Mouse (Mus musculus): ENCODE measurements at regions not wholly inside any gene's neighbourhood (a gene's known extent, or its start where the extent isn't known, plus 50 kb on each side); places are given as distances from the start of the nearest gene placed in this dataset.
A peak's percentile ranks its signal among the peaks of the same experiment; 100 is the strongest.

- no peaks in the 10 kb centered on the region for H3K27me3 ChIP-seq
- H3K9me3 ChIP-seq = no peaks in the 10 kb centered on the region
- no peaks in the 10 kb centered on the region for H3K4me1 ChIP-seq
- no peak overlapping the region for H3K4me3 ChIP-seq
- H3K27ac ChIP-seq = no peak overlapping the region
- no peak overlapping the region for H3K9ac ChIP-seq
- H3K36me3 ChIP-seq = no peaks in the 10 kb centered on the region
- no peak for ATAC-seq (ENCODE audit: insufficient number of reproducible peaks, insufficient read depth, low FRiP score, low TSS enrichment, low read depth)
- no peak overlapping the region for H3K4me2 ChIP-seq
Observed at GRCm38 (mm10) chr3:83416536-83416935, 288.8 kb downstream of the Dchs2 start.

- Histone ChIP-seq H3K4me1 (peaks cover 4% of the 10 kb centered on the region; the same call in 1 of the 2 replicates), H3K9me3 (no peaks in the 10 kb centered on the region), H3K4me2 (no peak overlapping the region), H3K27me3 (no peaks in the 10 kb centered on the region), H3K27ac (peak overlapping the region; percentile 68; the same call in 1 of the 2 replicates), H3K4me3 (no peak overlapping the region), H3K9ac (no peak overlapping the region), H3K36me3 (no peaks in the 10 kb centered on the region)
- ATAC-seq (ENCODE audit: insufficient number of reproducible peaks, insufficient read depth, low FRiP score, low TSS enrichment, low read depth) = no peak
- WGBS = 60% methylated on average over 7 of the region's 7 CpGs
Observed at GRCm38 (mm10) chr3:83424267-83424666, 296.5 kb downstream of the Dchs2 start.

- H3K9me3 ChIP-seq = no peaks in the 10 kb centered on the region
- no peak overlapping the region for H3K9ac ChIP-seq
- 75% methylated on average over 3 of the region's 3 CpGs for WGBS
- H3K4me3 ChIP-seq = no peak overlapping the region
- no peak overlapping the region for H3K4me2 ChIP-seq
- H3K27me3 ChIP-seq = no peaks in the 10 kb centered on the region
- H3K36me3 ChIP-seq = no peaks in the 10 kb centered on the region
- H3K4me1 ChIP-seq = peaks cover under 1% of the 10 kb centered on the region; the same call in 1 of the 2 replicates
- H3K27ac ChIP-seq = no peak overlapping the region
- no peak for ATAC-seq (ENCODE audit: insufficient number of reproducible peaks, insufficient read depth, low FRiP score, low TSS enrichment, low read depth)
Observed at GRCm38 (mm10) chr3:83429376-83429775, 301.6 kb downstream of the Dchs2 start.

DNA sequence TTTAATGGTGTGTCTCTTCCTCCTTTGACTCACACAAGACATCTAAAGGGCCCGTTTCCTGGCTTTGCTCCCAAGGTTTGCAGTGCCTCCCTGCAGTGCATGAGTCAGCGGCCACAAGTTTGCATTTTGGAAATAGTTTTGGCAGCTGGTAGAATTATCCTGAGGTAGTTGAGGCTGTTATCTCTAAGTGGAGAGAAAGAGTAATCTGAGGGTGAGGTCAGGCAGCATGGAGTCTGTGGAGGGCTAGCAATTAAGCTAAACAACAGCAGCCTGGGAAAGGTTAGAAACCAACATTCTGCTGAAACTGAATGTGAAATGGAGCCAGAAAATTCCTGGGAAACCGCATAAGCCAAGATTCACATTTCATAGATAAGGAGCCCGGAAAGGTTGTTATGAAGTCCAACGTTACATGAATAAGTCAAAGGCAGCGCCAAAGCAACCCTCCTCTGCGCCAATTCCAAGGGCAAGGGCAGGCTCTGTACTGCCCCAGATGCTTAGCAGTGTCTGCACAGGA is 318.5 kb downstream of the Dchs2 start:
- 71% methylated on average over 7 of the region's 7 CpGs for WGBS
- H3K4me1 ChIP-seq = no peaks in the 10 kb centered on the region

GRCm38 (mm10) chr3:83450662-83451061 is 315.5 kb upstream of the Sfrp2 start:
- Histone ChIP-seq H3K4me1 (no peaks in the 10 kb centered on the region), H3K4me3 (no peak overlapping the region), H3K9ac (no peak overlapping the region), H3K27me3 (no peaks in the 10 kb centered on the region), H3K4me2 (no peak overlapping the region), H3K9me3 (no peaks in the 10 kb centered on the region), H3K27ac (no peak overlapping the region), H3K36me3 (no peaks in the 10 kb centered on the region)
- 87% methylated on average over 2 of the region's 2 CpGs for WGBS
- no peak for ATAC-seq (ENCODE audit: insufficient number of reproducible peaks, insufficient read depth, low FRiP score, low TSS enrichment, low read depth)

More for the DNA sequence above, 318.5 kb downstream of the Dchs2 start:
- H3K4me2 ChIP-seq = no peak overlapping the region
- no peak overlapping the region for H3K4me3 ChIP-seq
- no peak overlapping the region; the same call in 1 of the 2 replicates for H3K27ac ChIP-seq
- H3K27me3 ChIP-seq = no peaks in the 10 kb centered on the region
- no peak for ATAC-seq (ENCODE audit: insufficient number of reproducible peaks, insufficient read depth, low FRiP score, low TSS enrichment, low read depth)
- no peaks in the 10 kb centered on the region for H3K36me3 ChIP-seq
- H3K9ac ChIP-seq = no peak overlapping the region
- no peaks in the 10 kb centered on the region for H3K9me3 ChIP-seq

GRCm38 (mm10) chr3:83451317-83451716 is 314.8 kb upstream of the Sfrp2 start:
- H3K4me3 ChIP-seq = no peak overlapping the region

DNA sequence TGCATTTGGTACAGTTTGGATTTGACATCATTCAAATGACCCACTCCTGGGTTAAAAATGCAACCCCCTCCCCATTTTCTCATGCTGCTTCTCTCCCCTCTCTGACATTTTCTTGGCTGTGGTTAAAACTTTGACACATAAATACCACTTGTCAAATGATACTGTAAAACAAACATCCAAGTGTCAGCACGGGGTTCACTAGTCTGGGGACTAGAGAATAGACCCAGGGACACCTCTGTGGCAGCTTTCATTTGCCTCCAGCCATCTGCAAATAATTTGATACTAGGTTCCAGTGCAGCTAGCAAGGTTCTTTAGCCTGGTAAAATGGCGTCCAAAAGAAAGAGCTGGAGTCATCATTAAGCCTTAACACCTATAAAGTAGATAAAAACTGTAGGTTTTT is 312.7 kb upstream of the Sfrp2 start:
- H3K27ac ChIP-seq = no peak overlapping the region
- 52% methylated on average over 2 of the region's 2 CpGs for WGBS
- no peaks in the 10 kb centered on the region for H3K4me1 ChIP-seq
- no peak for ATAC-seq (ENCODE audit: insufficient number of reproducible peaks, insufficient read depth, low FRiP score, low TSS enrichment, low read depth)
- H3K9ac ChIP-seq = no peak overlapping the region
- no peaks in the 10 kb centered on the region for H3K27me3 ChIP-seq
- no peak overlapping the region for H3K4me3 ChIP-seq
- no peak overlapping the region for H3K4me2 ChIP-seq
- no peaks in the 10 kb centered on the region for H3K36me3 ChIP-seq
- H3K9me3 ChIP-seq = no peaks in the 10 kb centered on the region

More at GRCm38 (mm10) chr3:83451317-83451716, 314.8 kb upstream of the Sfrp2 start:
- H3K9me3 ChIP-seq = no peaks in the 10 kb centered on the region
- H3K27ac ChIP-seq = no peak overlapping the region
- no peak overlapping the region for H3K9ac ChIP-seq
- 86% methylated on average over 3 of the region's 3 CpGs for WGBS
- ATAC-seq (ENCODE audit: insufficient number of reproducible peaks, insufficient read depth, low FRiP score, low TSS enrichment, low read depth) = no peak
- H3K4me2 ChIP-seq = no peak overlapping the region
- H3K36me3 ChIP-seq = no peaks in the 10 kb centered on the region
- H3K27me3 ChIP-seq = no peaks in the 10 kb centered on the region
- H3K4me1 ChIP-seq = no peaks in the 10 kb centered on the region

DNA sequence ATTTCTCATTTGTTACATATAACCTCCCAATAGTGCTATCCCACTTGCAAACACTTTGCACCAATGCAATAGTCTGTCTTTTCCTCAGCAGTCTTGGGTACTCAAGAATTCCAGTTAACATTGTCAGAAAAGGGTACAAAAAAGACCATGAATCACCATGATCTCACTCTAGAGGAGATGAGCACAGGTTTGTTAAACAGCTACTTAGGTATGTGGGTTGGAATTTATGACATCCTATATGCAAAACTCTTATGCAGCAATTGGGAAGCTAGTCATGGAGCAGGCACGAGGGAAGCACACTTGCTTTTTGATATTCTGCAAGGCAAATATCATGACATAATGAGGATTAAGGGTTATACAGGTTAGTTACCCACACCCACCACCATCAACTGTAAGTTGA is 307.7 kb upstream of the Sfrp2 start:
- H3K9me3 ChIP-seq = no peaks in the 10 kb centered on the region
- no peaks in the 10 kb centered on the region for H3K36me3 ChIP-seq
- no peaks in the 10 kb centered on the region for H3K27me3 ChIP-seq
- no peak overlapping the region for H3K4me3 ChIP-seq
- H3K4me2 ChIP-seq = no peak overlapping the region
- no peak overlapping the region for H3K27ac ChIP-seq
- no peak overlapping the region for H3K9ac ChIP-seq
- no peak for ATAC-seq (ENCODE audit: insufficient number of reproducible peaks, insufficient read depth, low FRiP score, low TSS enrichment, low read depth)
- 85% methylated on average over 1 of the region's 1 CpGs for whole genome bisulfite sequencing
- H3K4me1 ChIP-seq = no peaks in the 10 kb centered on the region

DNA sequence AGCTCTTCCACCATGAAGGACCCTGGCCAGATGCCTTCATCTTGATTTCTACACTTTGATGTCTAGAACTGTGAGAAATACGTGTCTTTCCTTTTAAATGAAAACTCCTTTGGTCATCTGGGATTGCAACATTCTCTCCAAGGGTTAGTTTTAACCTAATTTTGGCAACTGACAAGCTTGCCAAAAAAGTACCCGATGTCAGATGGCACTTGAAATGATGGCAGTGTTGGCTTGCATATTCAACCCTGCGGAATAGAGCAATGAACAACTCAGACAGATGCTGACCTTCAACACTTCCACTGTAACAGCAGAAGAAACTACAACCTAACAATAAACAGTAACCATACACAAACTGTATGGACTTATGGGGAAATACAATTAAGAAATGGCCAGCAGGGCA is 286.9 kb upstream of the Sfrp2 start:
- Histone ChIP-seq H3K9me3 (no peaks in the 10 kb centered on the region), H3K9ac (no peak overlapping the region), H3K4me3 (no peak overlapping the region), H3K4me2 (no peak overlapping the region), H3K4me1 (no peaks in the 10 kb centered on the region), H3K36me3 (no peaks in the 10 kb centered on the region), H3K27me3 (no peaks in the 10 kb centered on the region), H3K27ac (no peak overlapping the region)
- 89% methylated on average over 3 of the region's 3 CpGs for WGBS
- no peak for ATAC-seq (ENCODE audit: insufficient number of reproducible peaks, insufficient read depth, low FRiP score, low TSS enrichment, low read depth)

- Histone ChIP-seq H3K27me3 (no peaks in the 10 kb centered on the region), H3K4me3 (no peak overlapping the region), H3K36me3 (no peaks in the 10 kb centered on the region), H3K9me3 (no peaks in the 10 kb centered on the region), H3K4me2 (no peak overlapping the region), H3K9ac (no peak overlapping the region), H3K27ac (no peak overlapping the region), H3K4me1 (no peaks in the 10 kb centered on the region)
- 79% methylated on average over 1 of the region's 1 CpGs for WGBS
- ATAC-seq (ENCODE audit: insufficient number of reproducible peaks, insufficient read depth, low FRiP score, low TSS enrichment, low read depth) = no peak
Observed at GRCm38 (mm10) chr3:83480176-83480575, 285.9 kb upstream of the Sfrp2 start.

GRCm38 (mm10) chr3:83486192-83486716 is 279.9 kb upstream of the Sfrp2 start:
- WGBS = 87% methylated on average over 7 of the region's 7 CpGs
- no peaks in the 10 kb centered on the region for H3K36me3 ChIP-seq
- ATAC-seq (ENCODE audit: insufficient number of reproducible peaks, insufficient read depth, low FRiP score, low TSS enrichment, low read depth) = no peak
- H3K4me3 ChIP-seq = no peak overlapping the region
- H3K4me2 ChIP-seq = no peak overlapping the region
- H3K9me3 ChIP-seq = no peaks in the 10 kb centered on the region
- no peak overlapping the region for H3K9ac ChIP-seq
- H3K27me3 ChIP-seq = no peaks in the 10 kb centered on the region
- H3K4me1 ChIP-seq = no peaks in the 10 kb centered on the region
- no peak overlapping the region for H3K27ac ChIP-seq

GRCm38 (mm10) chr3:83495584-83495983 is 270.5 kb upstream of the Sfrp2 start:
- 11% methylated on average over 1 of the region's 1 CpGs for WGBS
- Histone ChIP-seq H3K9me3 (no peaks in the 10 kb centered on the region), H3K27ac (no peak overlapping the region), H3K4me3 (no peak overlapping the region), H3K4me2 (no peak overlapping the region), H3K4me1 (no peaks in the 10 kb centered on the region), H3K9ac (no peak overlapping the region), H3K27me3 (no peaks in the 10 kb centered on the region), H3K36me3 (no peaks in the 10 kb centered on the region)
- no peak for ATAC-seq (ENCODE audit: insufficient number of reproducible peaks, insufficient read depth, low FRiP score, low TSS enrichment, low read depth)

Measured in embryonic facial prominence, embryonic 13.5 days (tissue).